Mouse (Mus musculus) small intestine, adult 2 months (tissue): ENCODE measurements around the gene Dnajc1.

Experiments
- CTCF ChIP-seq: fragments of 200-500 bp; IDR thresholded peaks from 2 replicates; pipeline ENCODE4 v1.5.1; 2012; ENCODE audit warnings: low read depth, mild to moderate bottlenecking, control low read depth, inconsistent platforms, low read length, moderate library complexity, mixed read lengths; ENCODE audit not compliant: insufficient replicate concordance, insufficient read length; ENCODE audit errors: extremely low read depth
- POLR2A ChIP-seq: fragments of 200-500 bp; IDR thresholded peaks from 2 replicates; pipeline ENCODE4 v1.6.1; 2012; ENCODE audit warnings: low read depth, mild to moderate bottlenecking, control low read depth, inconsistent platforms, low read length, moderate library complexity

DNA sequence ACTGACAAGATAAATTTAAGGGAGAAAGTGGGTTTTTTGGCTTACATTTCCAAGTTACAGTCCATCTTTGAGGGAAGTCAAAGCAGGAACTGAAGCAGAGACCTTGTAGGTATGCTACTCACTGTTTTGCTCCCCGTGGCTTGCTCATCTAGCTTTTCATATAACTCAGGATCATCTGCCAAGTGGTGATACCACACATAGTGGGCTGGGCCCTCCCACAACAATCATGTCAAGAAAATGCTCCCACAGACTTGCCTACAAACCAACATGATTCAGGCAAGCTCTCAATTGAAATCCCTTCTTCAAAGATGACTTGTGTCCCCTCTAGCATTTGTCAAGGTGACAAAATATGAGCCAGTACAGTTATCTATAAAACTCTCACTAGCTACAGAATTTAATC is 3.0 kb downstream of the Dnajc1 start:
- TF ChIP-seq POLR2A (no peak), CTCF (no peak)
